Mouse (Mus musculus): Measurements from ENCODE around the gene Akr1c18. TPM values are rescaled to one million over a fixed set of nuclear protein-coding genes. Genes with fewer than 3 reads are reported as not detected.
"Not testable (repeated sequence)": the region's sequence is repeated elsewhere in the genome, so short reads cannot be mapped to it uniquely, and the experiment has no call there.

The Akr1c18 gene
- polyA plus RNA-seq, 1 experiment from 2014 or later = not detected

GRCm38 (mm10) chr13:4133070-4133469, 17.4 kb downstream of the Akr1c18 start:
- H3K4me2 ChIP-seq = no peak overlapping the region
- no peak overlapping the region for H3K9ac ChIP-seq
- WGBS = 41% methylated on average over 2 of the region's 2 CpGs
- no peaks in the 10 kb centered on the region for H3K27me3 ChIP-seq
- no peaks in the 10 kb centered on the region for H3K36me3 ChIP-seq
- H3K9me3 ChIP-seq = no peaks in the 10 kb centered on the region
- no peak for ATAC-seq (ENCODE audit: low FRiP score, low read depth)
- H3K4me1 ChIP-seq (replicated peaks) = no peaks in the 10 kb centered on the region
- H3K4me3 ChIP-seq = no peak overlapping the region
- H3K27ac ChIP-seq (replicated peaks) = no peak overlapping the region

- no peaks in the 10 kb centered on the region for H3K36me3 ChIP-seq
- 73% methylated on average over 3 of the region's 3 CpGs for WGBS
- no peaks in the 10 kb centered on the region for H3K9me3 ChIP-seq
- H3K4me1 ChIP-seq (replicated peaks) = no peaks in the 10 kb centered on the region
- ATAC-seq (ENCODE audit: low FRiP score, low read depth) = no peak
- no peaks in the 10 kb centered on the region for H3K27me3 ChIP-seq
- no peak overlapping the region for H3K9ac ChIP-seq
- no peak overlapping the region for H3K4me2 ChIP-seq
- no peak overlapping the region for H3K4me3 ChIP-seq
- no peak overlapping the region for H3K27ac ChIP-seq (replicated peaks)
These were observed 18.7 kb downstream of the Akr1c18 start for GRCm38 (mm10) chr13:4131721-4132120.

- ATAC-seq (ENCODE audit: low FRiP score, low read depth) = no peak
- no peaks in the 10 kb centered on the region for H3K36me3 ChIP-seq
- no peaks in the 10 kb centered on the region for H3K4me1 ChIP-seq (replicated peaks)
- no peaks in the 10 kb centered on the region for H3K9me3 ChIP-seq
- no peak overlapping the region for H3K9ac ChIP-seq
- 83% methylated on average over 1 of the region's 1 CpGs for WGBS
- H3K27me3 ChIP-seq = no peaks in the 10 kb centered on the region
- no peak overlapping the region for H3K4me2 ChIP-seq
- H3K27ac ChIP-seq (replicated peaks) = no peak overlapping the region
- no peak overlapping the region for H3K4me3 ChIP-seq
These were observed 19.1 kb downstream of the Akr1c18 start for GRCm38 (mm10) chr13:4131317-4131716.

GRCm38 (mm10) chr13:4129100-4129499, 21.4 kb downstream of the Akr1c18 start:
- Histone ChIP-seq H3K27me3 (no peaks in the 10 kb centered on the region), H3K36me3 (no peaks in the 10 kb centered on the region), H3K27ac (replicated peaks) (no peak overlapping the region), H3K4me2 (no peak overlapping the region), H3K9ac (no peak overlapping the region), H3K4me1 (replicated peaks) (no peaks in the 10 kb centered on the region), H3K9me3 (no peaks in the 10 kb centered on the region), H3K4me3 (no peak overlapping the region)
- WGBS = 46% methylated on average over 5 of the region's 5 CpGs
- no peak for ATAC-seq (ENCODE audit: low FRiP score, low read depth)

GRCm38 (mm10) chr13:4125846-4126245, 24.6 kb downstream of the Akr1c18 start:
- not testable (repeated sequence) for H3K36me3 ChIP-seq; H3K9ac ChIP-seq; H3K27ac ChIP-seq (replicated peaks); ATAC-seq (ENCODE audit: low FRiP score, low read depth); H3K9me3 ChIP-seq; H3K27me3 ChIP-seq; H3K4me1 ChIP-seq (replicated peaks); H3K4me2 ChIP-seq; H3K4me3 ChIP-seq
- WGBS = 75% methylated on average over 1 of the region's 1 CpGs

GRCm38 (mm10) chr13:4124471-4124870, 26.0 kb downstream of the Akr1c18 start:
- H3K9me3 ChIP-seq; H3K9ac ChIP-seq; H3K4me1 ChIP-seq (replicated peaks); H3K27ac ChIP-seq (replicated peaks); H3K36me3 ChIP-seq; H3K4me3 ChIP-seq; H3K27me3 ChIP-seq; ATAC-seq (ENCODE audit: low FRiP score, low read depth); H3K4me2 ChIP-seq: not testable (repeated sequence)
- WGBS = 94% methylated on average over 6 of the region's 6 CpGs

GRCm38 (mm10) chr13:4123146-4123545, 27.3 kb downstream of the Akr1c18 start:
- Histone ChIP-seq H3K36me3 (no peaks in the 10 kb centered on the region), H3K9ac (no peak overlapping the region), H3K4me3 (no peak overlapping the region), H3K27me3 (no peaks in the 10 kb centered on the region), H3K27ac (replicated peaks) (no peak overlapping the region), H3K9me3 (no peaks in the 10 kb centered on the region), H3K4me2 (no peak overlapping the region), H3K4me1 (replicated peaks) (no peaks in the 10 kb centered on the region)
- 82% methylated on average over 7 of the region's 7 CpGs for WGBS
- no peak for ATAC-seq (ENCODE audit: low FRiP score, low read depth)

GRCm38 (mm10) chr13:4119181-4119904, 31.1 kb downstream of the Akr1c18 start:
- WGBS = 79% methylated on average over 2 of the region's 2 CpGs
- no peaks in the 10 kb centered on the region for H3K4me1 ChIP-seq (replicated peaks)
- H3K9ac ChIP-seq = no peak overlapping the region
- no peaks in the 10 kb centered on the region for H3K9me3 ChIP-seq
- no peaks in the 10 kb centered on the region for H3K36me3 ChIP-seq
- H3K4me2 ChIP-seq = no peak overlapping the region
- no peaks in the 10 kb centered on the region for H3K27me3 ChIP-seq
- H3K4me3 ChIP-seq = no peak overlapping the region
- ATAC-seq (ENCODE audit: low FRiP score, low read depth) = no peak
- no peak overlapping the region for H3K27ac ChIP-seq (replicated peaks)

GRCm38 (mm10) chr13:4110281-4111188, 39.9 kb downstream of the Akr1c18 start:
- H3K27ac ChIP-seq (replicated peaks) = no peak overlapping the region
- ATAC-seq (ENCODE audit: low FRiP score, low read depth) = peak; percentile 88

GRCm38 (mm10) chr13:4102721-4103120, 47.7 kb downstream of the Akr1c18 start:
- H3K9ac ChIP-seq = no peak overlapping the region
- H3K36me3 ChIP-seq = no peaks in the 10 kb centered on the region
- H3K27ac ChIP-seq (replicated peaks) = no peak overlapping the region
- H3K27me3 ChIP-seq = no peaks in the 10 kb centered on the region
- ATAC-seq (ENCODE audit: low FRiP score, low read depth) = no peak
- H3K9me3 ChIP-seq = no peaks in the 10 kb centered on the region
- no peak overlapping the region for H3K4me3 ChIP-seq
- H3K4me2 ChIP-seq = no peak overlapping the region
- H3K4me1 ChIP-seq (replicated peaks) = no peaks in the 10 kb centered on the region

More at GRCm38 (mm10) chr13:4110281-4111188, 39.9 kb downstream of the Akr1c18 start:
- 37% methylated on average over 6 of the region's 6 CpGs for WGBS
- Histone ChIP-seq H3K4me3 (no peak overlapping the region), H3K4me2 (no peak overlapping the region), H3K27me3 (no peaks in the 10 kb centered on the region), H3K4me1 (replicated peaks) (no peaks in the 10 kb centered on the region), H3K9me3 (no peaks in the 10 kb centered on the region), H3K9ac (no peak overlapping the region), H3K36me3 (no peaks in the 10 kb centered on the region)

- no peak for ATAC-seq (ENCODE audit: low FRiP score, low read depth)
- Histone ChIP-seq H3K27me3 (no peaks in the 10 kb centered on the region), H3K4me3 (no peak overlapping the region), H3K9ac (no peak overlapping the region), H3K36me3 (no peaks in the 10 kb centered on the region), H3K27ac (replicated peaks) (no peak overlapping the region), H3K9me3 (no peaks in the 10 kb centered on the region), H3K4me2 (no peak overlapping the region), H3K4me1 (replicated peaks) (no peaks in the 10 kb centered on the region)
These were observed 48.8 kb downstream of the Akr1c18 start for GRCm38 (mm10) chr13:4101691-4102090.
